Mouse (Mus musculus): ENCODE data around the gene Gm45234.

DNA sequence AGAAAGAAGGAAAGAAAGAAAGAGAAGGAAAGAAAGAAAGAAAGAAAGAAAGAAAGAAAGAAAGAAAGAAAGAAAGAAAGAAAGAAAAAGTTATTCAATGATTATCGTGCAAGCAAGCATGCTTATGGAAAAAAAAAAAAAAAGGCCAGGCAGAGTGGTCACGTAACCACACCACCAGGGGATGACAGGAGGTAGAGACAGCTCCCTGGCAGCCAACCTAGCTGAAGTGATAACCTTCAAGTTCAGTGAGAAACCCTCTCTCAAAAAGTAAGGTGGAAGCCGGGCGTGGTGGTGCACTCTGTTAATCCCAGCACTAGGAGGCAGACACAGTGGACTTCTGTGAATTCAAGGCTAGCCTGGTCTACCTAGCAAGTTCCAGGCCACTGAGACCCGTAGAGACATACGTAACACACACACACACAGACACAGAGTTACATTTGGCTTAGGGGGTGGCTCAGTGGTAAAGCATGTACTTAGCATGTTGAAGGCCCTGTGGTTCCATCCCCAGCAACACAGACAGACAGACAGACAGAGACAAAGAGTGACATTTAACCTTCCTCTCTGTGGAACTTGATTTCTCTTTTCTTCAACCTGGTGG lies 32.8 kb downstream of the Gm45234 start:
- TF ChIP-seq EP300 (IDR thresholded peaks at IDR 0.05; ENCODE audit: insufficient read depth, low read depth, low read length) (no peak), CTCF (IDR thresholded peaks at IDR 0.05; ENCODE audit: low read depth, low read length) (no peak)
